Mouse (Mus musculus) stomach, postnatal 0 days (tissue): Measurements from ENCODE around the gene Pptc7. TPM values are rescaled to one million over a fixed set of nuclear protein-coding genes. Genes with fewer than 3 reads are reported as not detected.

Experiments
- ATAC-seq: fragments of 200-750 bp; cut with Nextera tagmentation; 2 replicates; pipeline ENCODE4 v1.8.0; 2017; ENCODE audit not compliant: low FRiP score, low TSS enrichment
- DNase-seq: peaks from one replicate; pipeline ENCODE4 v3.0.0-alpha.2; 2016; ENCODE audit warnings: low spot score
- H3K27ac ChIP-seq: fragments of 300-500 bp; sonication (generic); replicated peaks from 2 replicates; pipeline ENCODE4 v1.5.1; 2014; ENCODE audit warnings: mild to moderate bottlenecking, control low read depth
- H3K27me3 ChIP-seq: fragments of 300-500 bp; sonication (generic); 2 replicates; pipeline ENCODE4 v1.6.1; 2014; ENCODE audit warnings: low read length; ENCODE audit not compliant: control insufficient read depth, insufficient read depth
- H3K36me3 ChIP-seq: fragments of 300-500 bp; sonication (generic); 2 replicates; pipeline ENCODE4 v1.6.1; 2014; ENCODE audit warnings: low read length, mixed read lengths; ENCODE audit not compliant: control insufficient read depth, insufficient read depth
- H3K4me1 ChIP-seq: fragments of 300-500 bp; sonication (generic); replicated peaks from 2 replicates; pipeline ENCODE4 v1.6.1; 2014; ENCODE audit warnings: antibody characterized with exemption; ENCODE audit not compliant: control insufficient read depth, insufficient read depth
- H3K4me2 ChIP-seq: fragments of 300-500 bp; sonication (generic); replicated peaks from 2 replicates; pipeline ENCODE4 v1.6.1; 2014; ENCODE audit warnings: low read depth, mild to moderate bottlenecking, control low read depth, moderate library complexity
- H3K4me3 ChIP-seq: fragments of 300-500 bp; sonication (generic); 2 replicates; pipeline ENCODE4 v1.5.1; 2014; ENCODE audit warnings: low read depth, low read length, control low read depth
- H3K9ac ChIP-seq: fragments of 300-500 bp; sonication (generic); 2 replicates; pipeline ENCODE4 v1.6.1; 2014; ENCODE audit warnings: mild to moderate bottlenecking, low read length, control low read depth, mixed read lengths
- H3K9me3 ChIP-seq: fragments of 300-500 bp; sonication (generic); 2 replicates; pipeline ENCODE4 v1.6.1; 2016; ENCODE audit warnings: low read length; ENCODE audit not compliant: control insufficient read depth
- CTCF ChIP-seq: IDR thresholded peaks from 2 replicates; pipeline ENCODE4 v1.5.1; 2016; ENCODE audit warnings: antibody characterized with exemption, low read depth, mild to moderate bottlenecking, moderate library complexity
- EP300 ChIP-seq: optimal IDR thresholded peaks from 2 replicates; pipeline ENCODE3; 2016; ENCODE audit warnings: antibody characterized with exemption
- WGBS: fragments of 180-500 bp; shearing (Covaris S2); extraction: QIAGEN DNeasy Blood & Tissue Kit; methylation state at CpG from one replicate; pipeline ENCODE4 v1.1.7; 2014; 5-methylcytosine and 5-hydroxymethylcytosine counted together
- polyA plus RNA-seq: library from polyadenylated mRNA; unstranded; fragments of >200 nt; fragmentation: Nextera tagmentation; extraction: Ambion mirVana; gene quantifications from 2 replicates; pipeline ENCODE4 v1.2.1, GENCODE M21; 2015

Gene Pptc7
- polyA plus RNA-seq, 1 experiment from 2014 or later, result 7.8 TPM

GRCm38 (mm10) chr5:122295113-122295935 lies 11.2 kb downstream of the Pptc7 start:
- H3K9ac ChIP-seq, result no peak overlapping the region
- TF ChIP-seq CTCF, result no peak
- no peak for TF ChIP-seq EP300
- H3K27ac ChIP-seq, result peak overlapping the region; percentile 40
- ATAC-seq (peak; percentile 77), DNase-seq (peak; percentile 44)
- 61% methylated on average over 14 of the region's 14 CpGs for WGBS
- H3K4me2 ChIP-seq, result no peak overlapping the region
- no peaks in the 10 kb centered on the region for H3K27me3 ChIP-seq
- no peaks in the 10 kb centered on the region for H3K36me3 ChIP-seq
- H3K4me1 ChIP-seq, result 0 out of 2 replicates have a peak, but pooled peaks cover 2% of the 10 kb centered on the region
- no peak overlapping the region for H3K4me3 ChIP-seq
- H3K9me3 ChIP-seq, result no peaks in the 10 kb centered on the region

GRCm38 (mm10) chr5:122300071-122300518 lies 15.9 kb downstream of the Pptc7 start:
- TF ChIP-seq EP300, result no peak
- no peak for TF ChIP-seq CTCF
- ATAC-seq (no peak), DNase-seq (no peak)
- H3K27me3 ChIP-seq, result no peaks in the 10 kb centered on the region
- H3K27ac ChIP-seq, result peak overlapping the region; percentile 53; the same call in 1 of the 2 replicates
- H3K4me2 ChIP-seq, result no peak overlapping the region
- no peaks in the 10 kb centered on the region for H3K36me3 ChIP-seq
- H3K4me3 ChIP-seq, result no peak overlapping the region
- 64% methylated on average over 6 of the region's 6 CpGs for WGBS
- H3K9me3 ChIP-seq, result no peaks in the 10 kb centered on the region
- H3K9ac ChIP-seq, result no peak overlapping the region
- H3K4me1 ChIP-seq, result peaks cover 8% of the 10 kb centered on the region; the same call in 1 of the 2 replicates

GRCm38 (mm10) chr5:122302810-122303745 lies 18.9 kb downstream of the Pptc7 start:
- Histone ChIP-seq H3K9ac (no peak overlapping the region), H3K4me1 (peaks cover 8% of the 10 kb centered on the region; the same call in 1 of the 2 replicates), H3K4me2 (no peak overlapping the region), H3K9me3 (no peaks in the 10 kb centered on the region), H3K4me3 (no peak overlapping the region), H3K27me3 (no peaks in the 10 kb centered on the region), H3K36me3 (peaks cover under 1% of the 10 kb centered on the region; the same call in 1 of the 2 replicates), H3K27ac (peak overlapping the region; percentile 69)
- ATAC-seq (0 out of 2 replicates have a peak, but pooled peaks have one; percentile 35), DNase-seq (no peak)
- 48% methylated on average over 17 of the region's 17 CpGs for WGBS
- TF ChIP-seq EP300 (no peak), CTCF (peak; percentile 55)

GRCm38 (mm10) chr5:122303937-122304336 lies 19.8 kb downstream of the Pptc7 start:
- Histone ChIP-seq H3K27ac (peak overlapping the region; percentile 69), H3K4me1 (peaks cover 8% of the 10 kb centered on the region; the same call in 1 of the 2 replicates), H3K4me3 (no peak overlapping the region), H3K36me3 (peaks cover 9% of the 10 kb centered on the region; the same call in 1 of the 2 replicates), H3K27me3 (no peaks in the 10 kb centered on the region), H3K9ac (0 out of 2 replicates have a peak overlapping the region, but pooled peaks have one; percentile 23), H3K4me2 (no peak overlapping the region), H3K9me3 (no peaks in the 10 kb centered on the region)
- no peak for TF ChIP-seq CTCF
- TF ChIP-seq EP300, result no peak
- ATAC-seq, result no peak
- 42% methylated on average over 7 of the region's 7 CpGs for WGBS
- DNase-seq, result no peak

GRCm38 (mm10) chr5:122304541-122304940 lies 20.4 kb downstream of the Pptc7 start:
- Histone ChIP-seq H3K9me3 (no peaks in the 10 kb centered on the region), H3K36me3 (peaks cover 9% of the 10 kb centered on the region; the same call in 1 of the 2 replicates), H3K27me3 (no peaks in the 10 kb centered on the region), H3K9ac (0 out of 2 replicates have a peak overlapping the region, but pooled peaks have one; percentile 23), H3K4me1 (peaks cover 8% of the 10 kb centered on the region; the same call in 1 of the 2 replicates), H3K4me2 (no peak overlapping the region), H3K27ac (peak overlapping the region; percentile 40), H3K4me3 (no peak overlapping the region)
- DNase-seq (no peak), ATAC-seq (no peak)
- no peak for TF ChIP-seq EP300
- no peak for TF ChIP-seq CTCF
- WGBS, result 52% methylated on average over 6 of the region's 6 CpGs
